Mouse (Mus musculus): ENCODE data around the gene Iffo1. TPM values are rescaled to one million over a fixed set of nuclear protein-coding genes. Genes with fewer than 3 reads are reported as not detected.
A peak's percentile ranks its signal among the peaks of the same experiment; 100 is the strongest.

Iffo1 gene
- polyA plus RNA-seq, 1 experiment from 2014 or later = 4.2 TPM

DNA sequence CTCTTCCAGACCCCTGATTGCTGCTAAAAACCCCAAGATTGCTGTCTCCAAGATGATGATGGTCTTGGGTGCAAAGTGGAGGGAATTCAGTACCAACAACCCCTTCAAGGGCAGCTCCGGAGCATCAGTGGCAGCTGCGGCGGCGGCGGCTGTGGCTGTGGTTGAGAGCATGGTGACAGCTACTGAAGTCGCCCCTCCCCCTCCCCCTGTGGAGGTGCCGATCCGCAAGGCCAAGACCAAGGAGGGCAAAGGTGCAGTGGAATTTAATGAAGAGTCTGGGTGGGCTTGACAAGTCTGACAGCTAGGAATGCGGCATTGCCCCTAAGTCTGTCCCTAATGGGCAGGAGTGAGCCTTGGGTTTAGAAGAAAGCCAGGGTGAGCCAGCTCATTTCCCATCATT lies 43.6 kb upstream of the Iffo1 start:
- Histone ChIP-seq H3K4me3 (ENCODE audit: low read depth, low read length) (no peak overlapping the region), H3K27me3 (ENCODE audit: control insufficient read depth, insufficient read depth, low read depth, low read length) (no peaks in the 10 kb centered on the region), H3K36me3 (ENCODE audit: control insufficient read depth, insufficient read depth) (peaks cover 57% of the 10 kb centered on the region), H3K27ac (ENCODE audit: low read length) (no peak overlapping the region), H3K4me2 (ENCODE audit: low read depth, low read length) (no peak overlapping the region), H3K9me3 (replicated peaks; ENCODE audit: control insufficient read depth, low read length) (no peaks in the 10 kb centered on the region), H3K4me1 (ENCODE audit: control insufficient read depth, low read depth, low read length) (peaks cover 48% of the 10 kb centered on the region), H3K9ac (ENCODE audit: low read depth, low read length) (no peak overlapping the region)
- no peak for ATAC-seq (ENCODE audit: low read depth)
- 93% methylated on average over 9 of the region's 9 CpGs for WGBS (ENCODE audit: insufficient replicate concordance)

- WGBS (ENCODE audit: insufficient replicate concordance) = 22% methylated on average over 4 of the region's 4 CpGs
- no peak overlapping the region for H3K9ac ChIP-seq (ENCODE audit: low read depth, low read length)
- ATAC-seq (ENCODE audit: low read depth) = peak; percentile 100
Observed at GRCm38 (mm10) chr6:125104223-125104622, 40.8 kb upstream of the Iffo1 start.

DNA sequence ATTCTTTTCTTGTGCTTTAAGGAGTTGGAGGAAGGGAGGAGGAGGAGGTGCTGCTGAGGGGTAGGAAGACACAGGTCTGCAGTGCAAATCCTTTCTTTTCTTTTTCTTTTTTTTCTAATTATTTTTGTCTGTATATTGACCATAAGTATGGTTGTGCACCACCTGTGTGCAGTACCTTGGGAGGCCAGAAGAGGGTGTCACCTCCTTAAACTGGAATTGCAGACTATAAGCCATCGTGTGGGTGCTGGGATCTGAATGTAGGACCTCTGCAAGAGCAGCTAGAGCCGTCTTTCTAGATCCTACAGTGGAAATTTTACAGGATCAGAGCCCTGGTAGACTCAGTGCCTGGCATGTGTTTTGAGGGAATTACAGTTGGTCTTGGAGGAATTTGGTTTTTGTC lies 37.3 kb upstream of the Iffo1 start:
- WGBS (ENCODE audit: insufficient replicate concordance) = 85% methylated on average over 2 of the region's 2 CpGs
- Histone ChIP-seq H3K27ac (ENCODE audit: low read length) (no peak overlapping the region), H3K9ac (ENCODE audit: low read depth, low read length) (no peak overlapping the region), H3K9me3 (replicated peaks; ENCODE audit: control insufficient read depth, low read length) (no peaks in the 10 kb centered on the region), H3K27me3 (ENCODE audit: control insufficient read depth, insufficient read depth, low read depth, low read length) (no peaks in the 10 kb centered on the region), H3K36me3 (ENCODE audit: control insufficient read depth, insufficient read depth) (peaks cover 79% of the 10 kb centered on the region), H3K4me1 (ENCODE audit: control insufficient read depth, low read depth, low read length) (peaks cover 17% of the 10 kb centered on the region), H3K4me2 (ENCODE audit: low read depth, low read length) (no peak overlapping the region), H3K4me3 (ENCODE audit: low read depth, low read length) (no peak overlapping the region)
- ATAC-seq (ENCODE audit: low read depth) = no peak

More at GRCm38 (mm10) chr6:125104223-125104622, 40.8 kb upstream of the Iffo1 start:
- H3K4me2 ChIP-seq (ENCODE audit: low read depth, low read length) = peak overlapping the region; percentile 48
- peaks cover 24% of the 10 kb centered on the region for H3K4me1 ChIP-seq (ENCODE audit: control insufficient read depth, low read depth, low read length)
- no peak overlapping the region for H3K4me3 ChIP-seq (ENCODE audit: low read depth, low read length)
- peak overlapping the region; percentile 86 for H3K27ac ChIP-seq (ENCODE audit: low read length)
- H3K27me3 ChIP-seq (ENCODE audit: control insufficient read depth, insufficient read depth, low read depth, low read length) = no peaks in the 10 kb centered on the region
- H3K36me3 ChIP-seq (ENCODE audit: control insufficient read depth, insufficient read depth) = peaks cover 79% of the 10 kb centered on the region
- H3K9me3 ChIP-seq (replicated peaks; ENCODE audit: control insufficient read depth, low read length) = no peaks in the 10 kb centered on the region

GRCm38 (mm10) chr6:125109371-125109770 lies 35.7 kb upstream of the Iffo1 start:
- H3K9ac ChIP-seq (ENCODE audit: low read depth, low read length) = no peak overlapping the region
- peaks cover 89% of the 10 kb centered on the region for H3K36me3 ChIP-seq (ENCODE audit: control insufficient read depth, insufficient read depth)
- no peaks in the 10 kb centered on the region for H3K27me3 ChIP-seq (ENCODE audit: control insufficient read depth, insufficient read depth, low read depth, low read length)
- H3K4me1 ChIP-seq (ENCODE audit: control insufficient read depth, low read depth, low read length) = peaks cover 7% of the 10 kb centered on the region
- WGBS (ENCODE audit: insufficient replicate concordance) = 87% methylated on average over 14 of the region's 14 CpGs
- no peak for ATAC-seq (ENCODE audit: low read depth)
- no peak overlapping the region for H3K4me3 ChIP-seq (ENCODE audit: low read depth, low read length)
- no peaks in the 10 kb centered on the region for H3K9me3 ChIP-seq (replicated peaks; ENCODE audit: control insufficient read depth, low read length)
- no peak overlapping the region for H3K4me2 ChIP-seq (ENCODE audit: low read depth, low read length)
- H3K27ac ChIP-seq (ENCODE audit: low read length) = no peak overlapping the region

DNA sequence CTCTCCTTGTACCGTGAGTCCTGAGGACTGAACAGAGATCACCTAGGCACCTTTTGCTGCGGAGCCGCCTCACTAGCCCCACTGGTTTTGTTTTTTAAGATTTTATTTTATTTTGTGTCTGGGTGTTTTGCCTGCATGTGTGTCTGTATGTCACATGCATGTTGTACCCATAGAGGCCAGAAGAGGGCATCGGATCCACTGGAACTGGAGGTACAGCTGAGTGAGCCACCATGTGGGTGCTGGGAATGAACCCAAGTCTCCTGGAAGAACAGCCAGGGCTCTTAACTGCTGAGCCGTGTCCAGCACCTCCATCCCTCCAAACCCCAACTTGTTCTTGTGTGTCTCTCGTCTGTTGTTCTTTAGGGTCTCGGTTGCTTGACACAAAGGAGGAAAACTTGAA lies 34.1 kb upstream of the Iffo1 start:
- WGBS (ENCODE audit: insufficient replicate concordance) = 86% methylated on average over 7 of the region's 7 CpGs
- Histone ChIP-seq H3K27me3 (ENCODE audit: control insufficient read depth, insufficient read depth, low read depth, low read length) (no peaks in the 10 kb centered on the region), H3K9me3 (replicated peaks; ENCODE audit: control insufficient read depth, low read length) (no peaks in the 10 kb centered on the region), H3K4me3 (ENCODE audit: low read depth, low read length) (no peak overlapping the region), H3K9ac (ENCODE audit: low read depth, low read length) (no peak overlapping the region), H3K4me1 (ENCODE audit: control insufficient read depth, low read depth, low read length) (no peaks in the 10 kb centered on the region), H3K27ac (ENCODE audit: low read length) (no peak overlapping the region), H3K36me3 (ENCODE audit: control insufficient read depth, insufficient read depth) (peaks cover 84% of the 10 kb centered on the region), H3K4me2 (ENCODE audit: low read depth, low read length) (no peak overlapping the region)
- no peak for ATAC-seq (ENCODE audit: low read depth)

GRCm38 (mm10) chr6:125112553-125112952 lies 32.5 kb upstream of the Iffo1 start:
- 69% methylated on average over 11 of the region's 11 CpGs for WGBS (ENCODE audit: insufficient replicate concordance)
- Histone ChIP-seq H3K4me2 (ENCODE audit: low read depth, low read length) (no peak overlapping the region), H3K4me1 (ENCODE audit: control insufficient read depth, low read depth, low read length) (no peaks in the 10 kb centered on the region), H3K4me3 (ENCODE audit: low read depth, low read length) (no peak overlapping the region), H3K9ac (ENCODE audit: low read depth, low read length) (no peak overlapping the region), H3K9me3 (replicated peaks; ENCODE audit: control insufficient read depth, low read length) (no peaks in the 10 kb centered on the region), H3K27ac (ENCODE audit: low read length) (no peak overlapping the region), H3K27me3 (ENCODE audit: control insufficient read depth, insufficient read depth, low read depth, low read length) (no peaks in the 10 kb centered on the region), H3K36me3 (ENCODE audit: control insufficient read depth, insufficient read depth) (peaks cover 78% of the 10 kb centered on the region)
- no peak for ATAC-seq (ENCODE audit: low read depth)

DNA sequence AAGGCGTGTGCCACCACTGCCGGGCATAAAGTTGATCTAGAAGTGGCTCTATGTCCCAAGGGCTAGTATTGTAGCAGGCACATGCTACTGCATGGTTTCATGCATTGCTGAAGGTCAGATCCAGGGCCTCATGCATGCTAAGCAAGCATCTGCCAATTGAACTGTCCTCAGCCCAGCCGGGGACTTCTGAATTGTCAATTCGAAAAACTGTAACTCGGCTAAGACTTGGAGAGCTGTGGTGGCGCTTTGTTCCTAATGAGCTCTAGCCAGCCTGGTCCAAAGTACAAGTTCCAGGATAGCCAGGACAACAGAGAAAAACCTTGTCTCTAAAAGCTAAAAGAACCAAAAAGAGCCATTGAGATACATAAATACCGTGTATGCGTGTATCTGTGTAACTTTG lies 25.7 kb upstream of the Iffo1 start:
- Histone ChIP-seq H3K9me3 (replicated peaks; ENCODE audit: control insufficient read depth, low read length) (no peaks in the 10 kb centered on the region), H3K9ac (ENCODE audit: low read depth, low read length) (no peak overlapping the region), H3K4me2 (ENCODE audit: low read depth, low read length) (no peak overlapping the region), H3K4me1 (ENCODE audit: control insufficient read depth, low read depth, low read length) (no peaks in the 10 kb centered on the region), H3K27ac (ENCODE audit: low read length) (no peak overlapping the region), H3K27me3 (ENCODE audit: control insufficient read depth, insufficient read depth, low read depth, low read length) (no peaks in the 10 kb centered on the region), H3K36me3 (ENCODE audit: control insufficient read depth, insufficient read depth) (peaks cover 67% of the 10 kb centered on the region), H3K4me3 (ENCODE audit: low read depth, low read length) (no peak overlapping the region)
- WGBS (ENCODE audit: insufficient replicate concordance) = 87% methylated on average over 8 of the region's 8 CpGs
- ATAC-seq (ENCODE audit: low read depth) = no peak

GRCm38 (mm10) chr6:125128724-125129123 lies 16.3 kb upstream of the Iffo1 start:
- Histone ChIP-seq H3K27ac (ENCODE audit: low read length) (no peak overlapping the region), H3K9me3 (replicated peaks; ENCODE audit: control insufficient read depth, low read length) (no peaks in the 10 kb centered on the region), H3K36me3 (ENCODE audit: control insufficient read depth, insufficient read depth) (peaks cover 38% of the 10 kb centered on the region), H3K27me3 (ENCODE audit: control insufficient read depth, insufficient read depth, low read depth, low read length) (no peaks in the 10 kb centered on the region), H3K4me1 (ENCODE audit: control insufficient read depth, low read depth, low read length) (peaks cover 15% of the 10 kb centered on the region), H3K4me3 (ENCODE audit: low read depth, low read length) (no peak overlapping the region), H3K9ac (ENCODE audit: low read depth, low read length) (no peak overlapping the region), H3K4me2 (ENCODE audit: low read depth, low read length) (no peak overlapping the region)
- WGBS (ENCODE audit: insufficient replicate concordance) = 84% methylated on average over 12 of the region's 12 CpGs
- ATAC-seq (ENCODE audit: low read depth) = no peak

DNA sequence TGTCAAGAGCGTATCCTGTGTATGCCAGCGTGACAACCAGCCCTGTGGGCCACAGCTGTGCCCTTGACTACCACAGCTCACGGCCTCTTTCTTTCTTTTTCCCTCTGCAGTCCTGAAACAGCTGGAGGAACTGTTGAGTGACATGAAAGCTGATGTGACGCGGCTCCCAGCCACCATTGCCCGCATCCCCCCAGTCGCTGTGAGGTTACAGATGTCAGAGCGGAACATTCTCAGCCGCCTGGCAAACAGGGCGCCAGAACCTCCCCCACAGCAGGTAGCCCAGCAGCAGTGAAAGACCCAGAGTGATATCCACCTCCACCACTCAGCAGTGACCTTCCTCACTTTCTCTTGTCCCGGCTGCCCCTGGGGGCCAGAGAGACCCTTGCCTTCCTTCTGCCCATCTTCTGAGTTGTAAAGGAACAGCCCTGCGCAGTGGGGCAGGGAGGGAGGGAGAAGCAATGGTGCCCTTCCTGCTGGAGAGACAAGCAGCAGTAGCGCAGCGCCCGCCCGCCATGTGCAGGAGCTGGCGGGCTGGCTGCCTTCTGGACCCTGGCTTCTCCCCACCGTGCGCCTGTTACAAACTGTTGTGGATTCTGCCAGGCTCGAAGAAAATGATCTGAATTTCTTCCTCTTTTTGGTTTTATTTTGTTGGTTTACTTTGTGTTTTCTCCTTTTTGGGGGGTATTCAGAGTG lies 15.2 kb upstream of the Iffo1 start:
- no peak overlapping the region for H3K9ac ChIP-seq (ENCODE audit: low read depth, low read length)
- H3K36me3 ChIP-seq (ENCODE audit: control insufficient read depth, insufficient read depth) = peaks cover 37% of the 10 kb centered on the region
- no peaks in the 10 kb centered on the region for H3K9me3 ChIP-seq (replicated peaks; ENCODE audit: control insufficient read depth, low read length)
- WGBS (ENCODE audit: insufficient replicate concordance) = 85% methylated on average over 20 of the region's 20 CpGs
- H3K27me3 ChIP-seq (ENCODE audit: control insufficient read depth, insufficient read depth, low read depth, low read length) = no peaks in the 10 kb centered on the region
- H3K4me3 ChIP-seq (ENCODE audit: low read depth, low read length) = no peak overlapping the region
- no peak overlapping the region for H3K4me2 ChIP-seq (ENCODE audit: low read depth, low read length)
- H3K27ac ChIP-seq (ENCODE audit: low read length) = no peak overlapping the region
- ATAC-seq (ENCODE audit: low read depth) = no peak
- peaks cover 15% of the 10 kb centered on the region for H3K4me1 ChIP-seq (ENCODE audit: control insufficient read depth, low read depth, low read length)
